Mouse (Mus musculus) lung, postnatal 36 days (tissue): ENCODE measurements around the gene Capn5.
A peak's percentile ranks its signal among the peaks of the same experiment; 100 is the strongest.

ENCODE experiments used
- DNase-seq: peaks from one replicate; pipeline ENCODE4 v3.0.0; 2022; ENCODE audit warnings: mixed read lengths

Gene Capn5

DNA sequence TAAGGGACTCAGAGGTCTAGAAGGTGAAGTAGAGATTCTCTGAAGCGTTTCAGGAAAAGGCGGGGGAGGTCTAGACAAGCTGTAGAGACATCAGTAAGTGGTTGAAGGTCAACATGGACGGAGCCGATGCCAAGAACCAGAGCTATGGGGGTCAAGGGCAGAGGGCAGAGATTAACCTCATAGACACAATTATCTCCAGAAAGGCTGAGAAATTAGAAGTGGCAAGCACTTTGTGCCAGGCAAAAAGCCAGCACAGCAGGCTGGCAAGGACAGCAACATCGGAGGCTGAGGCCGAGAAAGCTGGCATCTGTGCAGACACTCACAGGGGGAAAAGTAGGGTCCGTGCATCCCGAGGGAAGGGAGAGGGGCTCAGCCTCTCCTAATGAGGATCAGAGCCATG, 30.3 kb downstream of the Capn5 start:
- DNase-seq: no peak

DNA sequence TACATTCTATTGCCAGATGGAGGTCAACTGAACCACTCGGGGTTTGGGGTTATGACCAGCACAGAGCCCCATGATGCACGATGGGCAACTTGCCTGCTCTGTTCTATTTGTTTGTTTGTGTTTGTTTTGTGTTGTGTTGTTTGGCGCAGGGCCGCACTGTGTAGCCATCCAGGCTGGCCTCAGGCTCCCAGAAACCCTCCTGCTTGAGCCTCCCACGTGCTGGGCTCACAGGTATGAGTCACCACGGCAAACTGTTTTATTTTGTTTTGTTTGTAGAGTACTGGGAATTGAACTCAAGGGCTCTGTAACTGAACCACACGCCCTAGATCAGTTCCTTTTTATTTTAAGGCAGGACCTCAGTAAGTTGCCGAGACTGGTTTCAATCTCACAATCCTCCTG, 31.6 kb downstream of the Capn5 start:
- DNase-seq: no peak

DNA sequence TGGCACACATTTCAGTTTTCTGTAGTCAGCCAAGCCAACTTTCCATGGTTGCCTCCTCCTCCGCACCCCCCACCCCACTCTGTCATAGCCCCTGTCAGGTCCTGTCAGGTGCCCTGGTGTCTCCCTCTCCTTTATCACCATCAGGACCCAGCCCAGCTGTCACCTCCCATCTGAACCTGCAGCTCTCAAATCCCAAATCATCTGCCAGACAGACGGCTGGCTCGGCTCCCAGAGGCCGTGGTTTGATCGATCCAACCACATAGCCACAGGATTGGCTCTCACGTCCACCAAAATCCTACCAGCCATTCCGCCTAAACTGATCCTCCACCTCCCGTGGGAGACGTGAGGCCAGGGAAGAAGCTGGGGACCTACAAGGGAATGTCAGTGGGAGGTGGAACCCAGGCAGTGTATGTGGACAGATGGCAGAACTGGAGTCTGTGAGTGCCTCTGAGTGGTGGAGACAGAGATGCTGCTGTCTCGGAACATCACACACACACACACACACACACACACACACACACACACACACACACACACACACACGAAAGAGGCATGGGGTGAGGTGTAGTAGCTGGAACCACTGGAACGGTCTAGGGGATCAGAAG, 32.1 kb downstream of the Capn5 start:
- no peak for DNase-seq

DNA sequence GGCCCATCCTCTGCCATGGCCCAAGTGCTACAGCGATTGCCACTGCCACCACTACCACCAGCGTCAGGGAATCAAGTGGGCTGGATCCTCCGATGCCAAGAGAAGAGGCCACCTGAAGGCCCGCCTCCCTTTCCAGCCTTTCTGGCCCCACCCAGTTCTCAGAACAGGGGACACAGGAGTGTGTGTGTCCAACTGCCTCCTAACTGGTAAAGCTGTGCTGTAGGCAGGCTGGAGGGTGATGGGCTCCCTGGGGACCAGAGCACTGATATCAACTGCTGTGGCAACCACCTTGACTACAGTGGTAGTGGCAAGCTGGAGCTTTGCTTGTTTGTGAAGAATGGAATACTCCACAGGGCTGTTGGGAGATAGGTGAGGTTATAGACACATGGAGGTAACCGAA, 32.7 kb downstream of the Capn5 start, which contains the start of gene Omp:
Gene Omp (minus strand): TSS at position 101 of the 400 bp plus-strand sequence.
- DNase-seq: no peak

DNA sequence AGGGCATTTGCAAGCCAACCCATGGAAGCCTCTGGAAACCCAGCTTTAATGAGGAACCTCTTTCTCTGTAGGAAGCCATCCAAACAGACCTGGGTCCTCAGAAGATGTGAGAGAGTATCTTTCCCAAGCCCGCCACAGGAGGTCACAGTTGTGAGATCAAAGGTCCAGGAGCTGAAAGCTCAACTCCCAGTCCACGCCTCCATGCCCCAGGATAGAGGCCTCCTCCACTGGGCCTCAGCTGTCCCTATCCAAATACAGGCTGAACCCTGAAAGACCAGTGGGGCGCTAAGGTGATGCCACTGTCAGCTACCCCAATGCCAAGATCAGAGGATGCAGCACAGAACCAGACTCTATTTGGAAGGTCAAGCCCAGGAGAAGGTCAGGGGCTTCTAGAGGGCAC, 35.4 kb downstream of the Capn5 start:
- no peak for DNase-seq

DNA sequence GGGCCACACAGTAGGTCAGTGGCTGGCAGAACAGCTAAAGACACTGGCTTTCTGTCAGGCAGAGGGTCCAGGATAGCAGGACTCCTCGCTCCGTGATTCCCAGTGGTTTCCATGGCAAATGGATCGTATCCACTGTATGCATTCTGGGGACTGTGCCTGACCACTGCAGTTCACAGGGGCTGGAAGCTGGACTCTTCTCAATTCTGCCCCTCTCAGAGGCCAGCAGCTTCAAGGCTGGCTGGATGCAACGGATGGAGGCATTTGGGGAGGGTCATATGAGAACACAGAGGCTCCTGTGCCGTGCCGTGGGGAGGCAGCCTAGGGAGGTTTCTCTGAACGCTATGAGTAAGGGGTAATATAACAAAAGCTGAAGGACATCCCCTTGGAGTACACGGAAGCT, 35.8 kb downstream of the Capn5 start:
- no peak for DNase-seq

DNA sequence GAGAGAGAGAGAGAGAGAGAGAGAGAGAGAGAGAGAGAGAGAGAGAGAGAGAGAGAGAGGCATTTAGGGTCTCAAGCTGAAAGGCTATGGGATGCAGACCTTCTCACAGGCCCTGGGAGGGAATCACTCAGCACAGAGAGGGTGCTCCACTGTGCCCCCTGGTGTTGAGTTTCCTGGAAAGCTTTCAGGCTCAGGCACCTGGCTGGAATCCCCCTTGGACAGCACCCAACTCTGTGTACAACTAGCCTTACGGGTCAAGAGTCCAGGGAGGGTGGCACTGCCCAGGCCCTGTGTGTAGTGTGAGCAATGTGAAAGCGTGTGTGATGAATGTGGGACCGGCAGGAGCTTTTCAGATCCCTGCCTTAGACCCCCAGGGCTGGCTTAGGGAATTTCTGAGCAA, 36.9 kb downstream of the Capn5 start:
- peak; percentile 51 for DNase-seq

DNA sequence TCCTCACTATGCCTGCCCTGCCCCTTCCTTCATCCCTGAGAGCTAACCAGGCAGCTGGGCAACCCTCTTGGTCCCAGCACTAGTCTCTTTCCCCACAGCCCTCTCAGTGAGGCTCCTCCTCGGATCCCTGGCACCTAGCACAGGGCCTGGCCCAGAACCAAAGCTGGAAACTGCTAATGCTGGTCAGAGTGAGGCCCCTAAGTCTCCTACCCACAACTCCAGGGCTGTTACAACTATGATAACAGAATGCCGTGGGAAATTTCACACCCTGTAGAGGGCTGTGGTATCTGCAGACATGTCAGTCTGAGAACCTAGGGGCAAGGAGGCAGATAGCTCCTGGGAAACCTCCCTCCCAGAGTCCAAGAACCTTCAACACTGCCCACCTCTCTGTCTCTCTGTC, 37.5 kb downstream of the Capn5 start:
- no peak for DNase-seq

DNA sequence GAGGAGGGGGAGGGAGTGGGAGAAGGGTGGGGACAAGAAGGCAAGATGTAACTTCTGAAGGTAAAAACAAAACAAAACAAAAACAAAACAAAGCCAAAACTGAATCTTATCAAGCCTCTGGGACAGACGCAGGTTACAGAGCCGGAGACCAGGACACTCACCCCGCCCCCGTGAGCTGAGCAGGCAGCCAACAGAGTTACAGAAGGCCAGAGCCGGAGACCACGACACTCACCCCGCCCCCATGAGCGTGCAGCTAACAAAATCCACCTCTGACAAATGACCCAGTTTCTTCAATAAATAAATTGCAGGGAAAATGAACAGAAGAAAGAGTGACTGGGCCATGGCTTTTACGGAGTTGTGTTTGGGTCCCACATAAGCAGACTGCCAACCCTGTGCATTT, 38.9 kb downstream of the Capn5 start:
- DNase-seq: no peak

DNA sequence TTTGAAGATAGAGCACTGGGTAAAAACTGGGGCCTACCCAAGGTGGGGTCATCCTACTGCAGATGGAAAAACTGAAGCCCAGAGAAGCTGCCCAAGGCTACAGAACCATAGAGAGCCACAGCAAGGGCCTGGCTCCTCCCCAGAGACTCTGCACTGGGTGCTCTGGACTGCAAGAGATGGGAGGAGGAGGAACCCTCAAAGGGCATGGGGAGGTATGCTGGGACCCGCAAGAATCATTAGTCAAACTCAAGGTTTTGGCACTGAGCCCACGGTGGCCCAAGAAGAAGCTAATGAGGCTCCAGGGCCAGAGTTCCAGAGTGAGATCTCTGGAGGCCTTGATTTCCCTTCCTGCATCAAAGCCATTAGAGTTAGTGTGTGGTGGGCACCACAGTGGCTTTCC, 40.1 kb downstream of the Capn5 start:
- no peak for DNase-seq

DNA sequence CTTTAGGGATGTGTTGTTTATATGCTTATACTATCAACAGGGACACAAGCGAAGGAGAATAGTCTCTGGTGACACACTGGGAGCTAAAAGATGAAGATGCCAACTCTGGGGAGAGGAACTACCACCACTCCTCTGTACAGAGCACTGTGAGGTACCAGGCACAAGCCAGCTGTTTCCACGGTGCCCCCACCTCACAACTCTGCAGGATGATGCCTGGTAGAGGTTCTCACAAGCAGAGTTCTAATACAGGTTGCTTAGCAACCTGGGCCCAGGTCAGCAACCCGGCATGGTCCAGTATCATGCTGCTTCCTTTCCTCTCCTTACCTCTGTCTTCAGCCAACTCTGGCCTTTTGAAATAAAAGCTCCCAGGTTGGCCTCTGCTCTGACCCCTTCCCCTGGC, 40.5 kb downstream of the Capn5 start:
- no peak for DNase-seq

DNA sequence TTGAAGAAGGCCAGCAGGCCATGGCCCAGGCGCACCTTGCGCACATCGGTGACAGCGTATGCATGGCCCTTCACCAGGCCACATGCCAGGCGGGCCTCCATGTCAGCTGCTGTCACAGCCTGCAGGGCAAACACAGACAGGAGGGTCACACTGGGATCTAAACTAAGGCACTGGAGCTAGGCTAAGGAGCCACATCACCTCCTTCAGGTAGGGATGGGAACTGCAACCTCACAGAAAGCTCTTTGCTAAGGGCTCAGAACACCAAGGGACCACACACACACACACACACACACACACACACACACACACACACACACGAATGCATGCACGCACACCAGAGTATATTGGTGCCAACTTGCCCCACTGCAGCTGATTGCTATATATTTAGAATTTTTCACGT, 46.3 kb downstream of the Capn5 start:
- no peak for DNase-seq

DNA sequence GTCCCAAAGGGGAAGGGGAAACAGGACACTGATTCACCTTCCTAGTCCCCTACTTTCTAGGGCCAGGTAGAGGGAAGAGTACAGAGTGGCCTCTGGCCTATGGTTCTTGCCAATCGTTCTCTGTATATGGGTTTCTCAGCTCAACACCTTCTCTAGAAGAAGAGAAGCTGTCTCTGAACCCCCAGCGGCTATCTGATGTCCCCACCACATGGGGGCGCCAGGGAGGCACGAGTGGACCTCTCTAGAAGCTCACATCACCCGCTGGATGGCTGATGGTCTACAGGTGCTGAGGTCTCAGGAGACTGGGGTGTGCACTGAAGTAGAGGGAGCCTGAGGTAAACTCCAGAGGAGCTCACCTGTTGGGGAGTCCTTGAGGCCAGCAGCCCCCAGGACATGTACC, 52.6 kb downstream of the Capn5 start:
- peak; percentile 58 for DNase-seq

DNA sequence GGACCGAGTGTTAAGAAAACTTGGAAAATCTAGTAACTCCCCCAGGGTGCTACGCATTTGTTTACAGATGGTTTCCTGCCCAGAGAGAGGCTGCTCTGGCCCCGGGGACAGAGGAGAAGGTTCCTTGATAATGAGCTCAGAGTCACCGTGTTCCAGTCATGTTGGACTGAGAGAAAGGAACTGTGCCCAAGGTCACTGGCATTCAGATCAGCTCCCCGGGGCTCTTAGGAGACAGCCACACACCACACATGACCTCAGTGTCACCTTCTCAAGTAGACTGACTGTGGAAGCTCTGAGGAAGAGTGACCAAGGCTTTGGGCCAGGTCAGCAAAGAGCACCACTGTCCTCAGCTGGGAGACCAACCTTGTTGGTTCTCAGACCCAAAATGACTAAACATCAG, 53.4 kb downstream of the Capn5 start:
- DNase-seq: no peak

DNA sequence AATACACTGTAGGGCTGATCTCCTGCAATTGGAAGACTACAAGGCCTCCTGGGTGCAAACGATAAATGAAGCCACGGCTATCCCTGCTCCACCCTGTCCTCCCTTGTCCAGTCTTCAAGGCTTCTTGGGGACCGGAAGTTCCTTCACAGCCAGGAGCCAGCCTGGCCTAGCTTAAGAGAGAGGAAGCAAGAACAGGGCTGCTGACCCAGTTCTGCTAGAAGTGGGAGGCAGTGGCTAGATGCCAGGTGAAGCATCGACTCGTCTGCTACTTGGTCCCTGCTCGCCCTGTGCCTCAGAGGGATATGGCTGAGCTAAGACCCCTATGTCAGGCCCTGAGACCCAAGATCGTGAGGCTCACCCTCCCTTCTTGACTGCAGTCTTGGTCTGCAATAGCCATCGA, 56.4 kb downstream of the Capn5 start:
- DNase-seq: no peak

DNA sequence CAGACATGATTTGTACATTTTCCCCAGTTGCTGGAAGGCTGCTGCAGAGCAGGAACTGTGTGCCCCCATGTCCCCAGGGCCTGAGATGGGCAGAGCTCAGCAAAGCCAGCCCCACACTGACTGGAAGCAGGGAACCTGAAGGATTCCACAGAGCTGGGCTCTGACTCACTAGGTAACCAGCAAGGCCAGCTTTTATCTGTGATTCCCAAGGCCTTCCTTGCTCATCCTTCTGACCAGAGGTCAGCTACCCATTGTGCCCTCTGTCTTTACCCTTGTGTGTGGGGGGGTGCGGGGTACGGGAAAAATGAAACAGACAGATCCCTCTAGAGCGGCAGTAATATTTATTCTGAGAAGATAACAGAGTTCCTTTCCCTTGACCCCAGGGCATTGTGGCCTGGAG, 56.8 kb downstream of the Capn5 start:
- DNase-seq: no peak

DNA sequence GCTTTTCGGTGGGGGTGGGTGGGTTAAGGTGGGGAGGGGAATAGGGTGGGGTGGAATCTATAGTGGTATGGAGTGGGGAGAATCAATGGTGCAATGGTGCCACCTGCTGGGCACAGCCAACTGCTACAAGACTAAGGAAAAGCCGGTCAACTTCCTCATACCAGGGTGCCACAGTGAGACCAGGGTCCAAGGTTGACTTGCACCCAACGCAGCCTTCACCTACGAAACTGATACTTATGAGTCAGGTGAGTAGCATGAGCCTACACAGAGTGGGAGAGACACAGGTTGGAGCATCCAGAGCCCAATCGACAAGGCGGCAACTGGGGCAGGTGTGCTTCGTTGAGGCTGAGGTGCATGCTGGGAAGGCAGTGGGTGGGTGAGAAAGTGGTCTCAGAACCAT, 57.7 kb downstream of the Capn5 start:
- peak; percentile 78 for DNase-seq

DNA sequence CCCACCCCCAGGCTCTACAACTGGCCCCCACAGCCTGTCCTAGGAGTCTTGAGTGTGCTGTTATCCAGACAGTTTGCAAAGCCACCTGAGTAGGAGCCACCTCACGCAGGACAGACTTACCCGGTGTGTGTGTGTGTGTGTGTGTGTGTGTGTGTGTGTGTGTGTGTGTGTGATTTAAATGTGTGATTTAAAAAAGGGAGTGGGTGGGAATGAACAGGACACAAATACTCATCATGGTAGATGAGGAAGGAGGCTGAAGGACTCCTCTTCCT, 58.2 kb downstream of the Capn5 start:
- no peak for DNase-seq

DNA sequence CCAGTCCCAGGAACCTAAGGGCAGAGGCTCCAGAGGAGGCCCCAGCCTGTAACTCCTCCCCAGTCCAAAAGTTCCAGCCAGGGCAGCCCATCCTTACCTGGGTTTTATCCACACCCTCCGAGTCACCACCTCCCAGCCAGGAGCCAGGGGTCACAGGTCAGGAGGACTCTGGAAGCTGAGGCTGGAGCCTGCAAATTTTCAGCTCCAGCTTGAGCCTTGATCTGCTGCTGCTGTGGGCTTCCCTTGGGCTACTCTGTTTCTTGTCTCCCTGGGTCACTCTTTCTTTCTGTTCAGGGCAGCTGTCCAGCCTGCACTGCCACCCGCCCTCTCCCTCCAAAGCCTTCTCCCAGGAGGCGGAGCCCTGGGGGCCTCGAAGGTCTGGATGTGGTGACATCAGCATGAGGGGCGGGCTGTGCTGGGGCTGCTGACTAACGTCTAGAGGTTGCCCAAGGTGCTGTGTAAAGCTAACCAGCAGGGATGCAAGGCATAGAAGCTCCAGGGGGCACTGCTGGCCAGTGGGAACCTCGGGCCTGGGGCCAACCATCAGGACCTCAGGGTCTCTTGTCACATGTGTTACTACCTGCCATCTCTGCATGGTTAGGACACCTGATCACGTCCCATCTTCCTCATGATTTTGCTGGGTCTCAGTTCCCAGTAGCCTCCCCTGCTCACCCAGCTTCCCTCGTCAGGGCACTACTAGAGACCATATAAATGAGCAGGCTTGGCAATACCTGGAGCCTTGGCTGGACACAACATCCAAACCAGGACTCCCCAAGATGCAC, 58.7 kb downstream of the Capn5 start, which contains the start of gene Myo7a:
Gene Myo7a (minus strand): TSS at position 346 of the 782 bp plus-strand sequence.
- DNase-seq: no peak

DNA sequence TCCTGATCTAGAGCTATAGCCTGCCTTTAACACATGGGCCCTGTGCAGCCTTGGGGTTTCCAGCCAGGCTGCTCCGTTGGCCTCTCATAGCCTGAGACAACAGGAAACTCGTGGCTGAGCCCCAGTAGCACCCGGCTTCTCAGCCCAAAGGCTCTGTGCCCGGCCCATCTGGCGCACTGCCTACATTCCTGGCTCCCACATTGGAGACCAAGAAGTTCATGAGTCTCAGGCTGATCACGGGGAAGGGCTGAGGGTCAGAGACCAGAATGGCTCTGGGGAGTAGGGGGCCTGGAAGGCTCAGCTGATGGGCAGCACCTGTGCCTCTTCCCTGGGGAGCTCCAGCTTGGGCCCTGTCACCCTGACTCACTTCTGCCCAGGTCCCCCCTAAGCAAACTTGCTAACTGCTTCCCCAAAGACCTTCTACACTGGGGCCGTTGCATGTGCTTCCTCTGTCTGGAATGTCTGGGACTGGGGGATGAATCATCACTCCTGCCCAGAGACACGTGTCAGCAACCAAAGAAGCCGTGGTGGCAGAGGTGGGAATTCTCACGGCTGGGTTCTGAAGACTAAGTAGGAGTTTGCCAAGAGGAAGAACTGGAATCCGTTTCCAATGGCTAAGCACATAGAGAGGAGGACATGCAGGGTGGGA, 60.9 kb downstream of the Capn5 start:
- peak; percentile 85 for DNase-seq

DNA sequence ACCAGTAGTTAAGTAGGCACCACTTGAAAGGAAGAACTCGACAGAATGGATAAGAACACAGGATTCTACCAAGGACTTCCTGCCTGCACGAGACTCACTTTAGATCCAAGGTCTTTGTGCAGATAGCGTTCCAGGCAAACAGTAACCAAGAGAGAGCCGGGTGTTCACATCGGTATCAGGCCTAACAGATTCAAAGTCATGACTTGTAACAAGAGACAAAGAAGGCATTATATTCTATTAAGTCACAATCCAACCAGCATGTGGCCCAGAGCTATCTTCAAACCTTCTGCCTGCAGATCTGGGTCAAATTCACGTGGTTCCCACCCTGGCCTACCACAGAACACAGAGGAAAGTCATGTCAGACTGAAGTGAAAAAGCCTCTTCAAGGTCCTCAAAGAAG, 63.4 kb downstream of the Capn5 start:
- no peak for DNase-seq

DNA sequence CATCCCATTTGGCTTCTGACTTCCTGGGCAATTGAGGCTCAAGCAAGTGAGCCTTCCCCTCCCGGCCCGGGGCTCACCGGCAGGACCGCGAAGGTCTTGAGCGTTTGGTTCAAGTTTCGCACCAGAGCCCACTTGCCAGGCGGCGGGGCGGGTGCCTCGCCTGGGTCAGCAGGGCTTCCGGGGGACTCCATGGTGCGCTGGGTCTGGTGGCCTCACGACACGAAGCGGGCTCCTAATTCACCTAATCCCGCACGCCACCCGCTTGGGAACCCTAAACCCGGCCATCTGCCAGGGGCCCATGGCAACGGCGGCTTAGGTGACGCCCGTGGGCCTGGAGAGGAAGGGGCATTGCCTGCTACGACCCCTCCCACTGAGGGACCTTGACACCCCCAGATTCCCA, 66.8 kb downstream of the Capn5 start:
- DNase-seq: no peak

DNA sequence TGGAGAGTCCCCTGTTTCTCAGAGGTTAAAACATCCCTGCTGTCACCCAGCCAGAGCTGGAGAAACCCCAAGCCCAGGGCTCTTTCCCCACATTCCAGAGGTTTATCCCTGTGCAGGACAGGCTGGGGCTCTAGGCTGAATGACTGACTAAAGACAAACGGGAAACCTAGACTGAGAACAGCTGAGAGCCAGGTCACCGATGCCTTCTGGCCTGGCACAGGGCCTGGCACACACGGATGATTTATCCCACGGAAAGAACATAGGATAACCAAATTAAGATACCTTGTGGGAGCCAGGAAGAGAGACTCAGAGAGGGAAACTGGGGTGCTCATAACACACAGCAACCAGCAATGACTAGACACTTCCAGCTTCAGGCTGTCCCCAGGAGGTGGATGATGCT, 68.3 kb downstream of the Capn5 start:
- DNase-seq: no peak

DNA sequence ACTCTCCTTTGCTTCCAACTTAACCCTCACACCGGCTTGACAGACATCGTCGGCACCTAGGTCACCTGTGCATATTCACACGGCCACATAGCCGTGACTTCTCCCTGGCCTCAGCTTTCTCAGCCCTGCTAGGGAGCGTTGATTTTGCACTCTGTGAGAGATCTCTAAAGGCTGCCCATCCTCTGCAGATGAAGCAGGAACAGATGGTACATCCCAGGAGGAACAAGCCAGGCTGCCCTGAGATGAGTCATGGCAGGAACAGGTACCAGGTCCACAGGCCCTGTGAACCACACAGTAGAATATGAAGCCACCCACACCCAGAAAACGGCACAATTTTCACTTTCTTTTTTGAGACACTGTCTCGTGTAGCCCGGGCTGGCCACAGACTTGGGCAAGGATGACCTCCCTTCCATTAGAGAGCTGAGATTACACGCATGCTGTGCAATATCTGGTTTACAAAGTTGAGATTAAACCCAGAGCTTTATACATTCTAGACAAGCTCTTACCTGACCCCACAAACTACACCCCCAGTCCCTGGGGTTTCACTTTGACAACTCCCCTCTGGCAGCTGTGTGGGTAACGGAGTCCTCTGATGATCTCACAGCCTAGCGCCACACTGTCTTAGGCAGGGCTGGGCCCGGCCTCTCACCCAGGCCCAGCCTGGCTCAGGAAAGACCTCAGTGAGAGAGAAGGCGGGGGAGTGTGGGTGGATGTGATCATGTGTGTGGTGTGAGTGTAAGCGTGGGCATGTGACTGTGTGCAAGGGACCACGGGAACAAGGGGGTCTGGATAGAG, 69.2 kb downstream of the Capn5 start:
- no peak for DNase-seq
